Mouse (Mus musculus) hindbrain, embryonic 13.5 days (tissue): ENCODE results near the gene Tbc1d16. TPM values are rescaled to one million over a fixed set of nuclear protein-coding genes. Genes with fewer than 3 reads are reported as not detected.
A peak's percentile ranks its signal among the peaks of the same experiment; 100 is the strongest.
"Not testable (repeated sequence)": the region's sequence is repeated elsewhere in the genome, so short reads cannot be mapped to it uniquely, and the experiment has no call there.

Source experiments
- ATAC-seq: fragments of 200-750 bp; cut with Nextera tagmentation; 2 replicates; pipeline ENCODE4 v1.8.0; 2017; ENCODE audit warnings: moderate TSS enrichment; ENCODE audit not compliant: low FRiP score
- H3K27ac ChIP-seq: fragments of 300-500 bp; sonication (generic); 2 replicates; pipeline ENCODE4 v1.5.1; 2015; ENCODE audit warnings: inconsistent platforms, mild to moderate bottlenecking, moderate library complexity
- H3K27me3 ChIP-seq: fragments of 300-500 bp; sonication (generic); 2 replicates; pipeline ENCODE4 v1.6.1; 2015; ENCODE audit warnings: mild to moderate bottlenecking, inconsistent platforms
- H3K36me3 ChIP-seq: fragments of 300-500 bp; sonication (generic); 2 replicates; pipeline ENCODE4 v1.6.1; 2015; ENCODE audit warnings: mild to moderate bottlenecking, inconsistent platforms
- H3K4me1 ChIP-seq: fragments of 300-500 bp; sonication (generic); replicated peaks from 2 replicates; pipeline ENCODE4 v1.6.1; 2015; ENCODE audit warnings: inconsistent platforms
- H3K4me2 ChIP-seq: fragments of 300-500 bp; sonication (generic); 2 replicates; pipeline ENCODE4 v1.6.1; 2015; ENCODE audit warnings: inconsistent platforms, mild to moderate bottlenecking, moderate library complexity
- H3K4me3 ChIP-seq: fragments of 300-500 bp; sonication (generic); 2 replicates; pipeline ENCODE4 v1.5.1; 2015; ENCODE audit warnings: mild to moderate bottlenecking, inconsistent platforms
- H3K9ac ChIP-seq: fragments of 300-500 bp; sonication (generic); 2 replicates; pipeline ENCODE4 v1.6.1; 2015; ENCODE audit warnings: mild to moderate bottlenecking, inconsistent platforms
- H3K9me3 ChIP-seq: fragments of 300-500 bp; sonication (generic); 2 replicates; pipeline ENCODE4 v1.6.1; 2016; ENCODE audit warnings: inconsistent platforms
- WGBS: fragments of 180-500 bp; shearing (Covaris S2); methylation state at CpG from one replicate; pipeline ENCODE4 v1.1.7; 2015; 5-methylcytosine and 5-hydroxymethylcytosine counted together
- polyA plus RNA-seq: library from polyadenylated mRNA; unstranded; fragments of >200 nt; fragmentation: Nextera tagmentation; extraction: Ambion mirVana; gene quantifications from 2 replicates; pipeline ENCODE4 v1.2.1, GENCODE M21; 2015

Gene Tbc1d16
- polyA plus RNA-seq, 1 experiment from 2014 or later = 57.4 TPM

- H3K4me3 ChIP-seq, H3K9me3 ChIP-seq, H3K27me3 ChIP-seq, H3K27ac ChIP-seq, H3K4me2 ChIP-seq, ATAC-seq, H3K9ac ChIP-seq: not testable (repeated sequence)
- Histone ChIP-seq H3K4me1 (peaks cover 34% of the 10 kb centered on the region), H3K36me3 (peaks cover 29% of the 10 kb centered on the region)
- 92% methylated on average over 5 of the region's 5 CpGs for WGBS
Observed at GRCm38 (mm10) chr11:119256557-119256956, 28.3 kb upstream of the Tbc1d16 start.

- H3K36me3 ChIP-seq = peaks cover 3% of the 10 kb centered on the region; the same call in 1 of the 2 replicates
- peak overlapping the region; percentile 35; the same call in 1 of the 2 replicates for H3K27ac ChIP-seq
- peaks cover 27% of the 10 kb centered on the region for H3K4me1 ChIP-seq
- peak overlapping the region; percentile 43; the same call in 1 of the 2 replicates for H3K9ac ChIP-seq
- H3K9me3 ChIP-seq = no peaks in the 10 kb centered on the region
- H3K4me3 ChIP-seq = peak overlapping the region; percentile 21; the same call in 1 of the 2 replicates
- H3K27me3 ChIP-seq = no peaks in the 10 kb centered on the region
- H3K4me2 ChIP-seq = peak overlapping the region; percentile 50
- WGBS = 5% methylated on average over 22 of the region's 22 CpGs
- ATAC-seq = peak; percentile 79
Observed at GRCm38 (mm10) chr11:119252854-119253541, 24.7 kb upstream of the Tbc1d16 start.

- Histone ChIP-seq H3K36me3 (peaks cover 4% of the 10 kb centered on the region), H3K9ac (0 out of 2 replicates have a peak overlapping the region, but pooled peaks have one; percentile 0), H3K27me3 (no peaks in the 10 kb centered on the region), H3K4me3 (no peak overlapping the region), H3K9me3 (no peaks in the 10 kb centered on the region), H3K27ac (no peak overlapping the region), H3K4me2 (no peak overlapping the region), H3K4me1 (peaks cover 21% of the 10 kb centered on the region)
- no peak for ATAC-seq
- 61% methylated on average over 17 of the region's 17 CpGs for WGBS
Observed at GRCm38 (mm10) chr11:119250998-119251397, 22.7 kb upstream of the Tbc1d16 start.

- peak; percentile 45; the same call in 1 of the 2 replicates for ATAC-seq
- peaks cover 15% of the 10 kb centered on the region for H3K36me3 ChIP-seq
- no peaks in the 10 kb centered on the region for H3K27me3 ChIP-seq
- H3K9me3 ChIP-seq = no peaks in the 10 kb centered on the region
- no peak overlapping the region for H3K4me3 ChIP-seq
- peaks cover 21% of the 10 kb centered on the region for H3K4me1 ChIP-seq
- no peak overlapping the region for H3K9ac ChIP-seq
- WGBS = 33% methylated on average over 6 of the region's 6 CpGs
- H3K27ac ChIP-seq = no peak overlapping the region
- H3K4me2 ChIP-seq = no peak overlapping the region
Observed at GRCm38 (mm10) chr11:119249011-119249410, 20.7 kb upstream of the Tbc1d16 start.

GRCm38 (mm10) chr11:119245543-119245942 is 17.2 kb upstream of the Tbc1d16 start:
- not testable (repeated sequence) for H3K4me2 ChIP-seq, H3K4me3 ChIP-seq, H3K9me3 ChIP-seq, ATAC-seq, H3K9ac ChIP-seq, H3K27ac ChIP-seq, H3K27me3 ChIP-seq, H3K4me1 ChIP-seq
- peaks cover 38% of the 10 kb centered on the region for H3K36me3 ChIP-seq
- 89% methylated on average over 6 of the region's 6 CpGs for WGBS

GRCm38 (mm10) chr11:119239480-119239879 is 11.2 kb upstream of the Tbc1d16 start:
- no peak overlapping the region for H3K9ac ChIP-seq
- peaks cover 23% of the 10 kb centered on the region for H3K4me1 ChIP-seq
- H3K27me3 ChIP-seq = no peaks in the 10 kb centered on the region
- ATAC-seq = no peak
- no peak overlapping the region for H3K27ac ChIP-seq
- H3K4me2 ChIP-seq = no peak overlapping the region
- 82% methylated on average over 12 of the region's 12 CpGs for WGBS
- H3K36me3 ChIP-seq = peaks cover 52% of the 10 kb centered on the region
- no peaks in the 10 kb centered on the region; the same call in 1 of the 2 replicates for H3K9me3 ChIP-seq
- no peak overlapping the region for H3K4me3 ChIP-seq

- no peak overlapping the region; the same call in 1 of the 2 replicates for H3K9ac ChIP-seq
- no peaks in the 10 kb centered on the region; the same call in 1 of the 2 replicates for H3K9me3 ChIP-seq
- 21% methylated on average over 11 of the region's 11 CpGs for WGBS
- H3K36me3 ChIP-seq = peaks cover 59% of the 10 kb centered on the region
- H3K27me3 ChIP-seq = no peaks in the 10 kb centered on the region
- peak overlapping the region; percentile 16 for H3K4me3 ChIP-seq
- H3K27ac ChIP-seq = 0 out of 2 replicates have a peak overlapping the region, but pooled peaks have one; percentile 40
- peak overlapping the region; percentile 46 for H3K4me2 ChIP-seq
- peaks cover 23% of the 10 kb centered on the region for H3K4me1 ChIP-seq
- peak; percentile 18; the same call in 1 of the 2 replicates for ATAC-seq
Observed at GRCm38 (mm10) chr11:119238305-119238721, 10.0 kb upstream of the Tbc1d16 start.

- Histone ChIP-seq H3K27me3 (no peaks in the 10 kb centered on the region), H3K9ac (peak overlapping the region; percentile 49; the same call in 1 of the 2 replicates), H3K4me3 (peak overlapping the region; percentile 16), H3K27ac (peak overlapping the region; percentile 52), H3K9me3 (no peaks in the 10 kb centered on the region; the same call in 1 of the 2 replicates), H3K4me2 (peak overlapping the region; percentile 46), H3K4me1 (peaks cover 23% of the 10 kb centered on the region), H3K36me3 (peaks cover 53% of the 10 kb centered on the region)
- peak; percentile 40 for ATAC-seq
- 34% methylated on average over 20 of the region's 20 CpGs for WGBS
Observed at GRCm38 (mm10) chr11:119237568-119238304, 9.4 kb upstream of the Tbc1d16 start.

GRCm38 (mm10) chr11:119237007-119237406 is 8.7 kb upstream of the Tbc1d16 start:
- peaks cover 51% of the 10 kb centered on the region for H3K36me3 ChIP-seq
- no peak overlapping the region for H3K4me3 ChIP-seq
- 37% methylated on average over 3 of the region's 3 CpGs for WGBS
- peaks cover 28% of the 10 kb centered on the region for H3K4me1 ChIP-seq
- no peak overlapping the region for H3K4me2 ChIP-seq
- no peak overlapping the region for H3K27ac ChIP-seq
- ATAC-seq = no peak
- H3K9ac ChIP-seq = no peak overlapping the region
- H3K9me3 ChIP-seq = no peaks in the 10 kb centered on the region; the same call in 1 of the 2 replicates
- H3K27me3 ChIP-seq = no peaks in the 10 kb centered on the region

- no peak for ATAC-seq
- peaks cover 28% of the 10 kb centered on the region for H3K4me1 ChIP-seq
- H3K9ac ChIP-seq = no peak overlapping the region
- H3K27ac ChIP-seq = no peak overlapping the region
- H3K9me3 ChIP-seq = no peaks in the 10 kb centered on the region; the same call in 1 of the 2 replicates
- no peak overlapping the region for H3K4me3 ChIP-seq
- peaks cover 54% of the 10 kb centered on the region for H3K36me3 ChIP-seq
- H3K4me2 ChIP-seq = no peak overlapping the region
- no peaks in the 10 kb centered on the region for H3K27me3 ChIP-seq
- WGBS = 41% methylated on average over 8 of the region's 8 CpGs
Observed at GRCm38 (mm10) chr11:119236354-119236753, 8.1 kb upstream of the Tbc1d16 start.

GRCm38 (mm10) chr11:119235596-119235995 is 7.3 kb upstream of the Tbc1d16 start:
- whole genome bisulfite sequencing = 79% methylated on average over 4 of the region's 4 CpGs
- Histone ChIP-seq H3K36me3 (peaks cover 50% of the 10 kb centered on the region), H3K4me1 (peaks cover 33% of the 10 kb centered on the region), H3K27me3 (no peaks in the 10 kb centered on the region), H3K9ac (no peak overlapping the region), H3K27ac (no peak overlapping the region), H3K9me3 (no peaks in the 10 kb centered on the region; the same call in 1 of the 2 replicates), H3K4me2 (no peak overlapping the region), H3K4me3 (no peak overlapping the region)
- no peak for ATAC-seq

GRCm38 (mm10) chr11:119234770-119235169 is 6.5 kb upstream of the Tbc1d16 start:
- Histone ChIP-seq H3K4me1 (peaks cover 41% of the 10 kb centered on the region), H3K4me3 (no peak overlapping the region), H3K27ac (no peak overlapping the region), H3K9ac (no peak overlapping the region), H3K36me3 (peaks cover 42% of the 10 kb centered on the region), H3K9me3 (no peaks in the 10 kb centered on the region; the same call in 1 of the 2 replicates), H3K4me2 (no peak overlapping the region), H3K27me3 (no peaks in the 10 kb centered on the region)
- 95% methylated on average over 10 of the region's 10 CpGs for WGBS
- ATAC-seq = no peak
